Mouse (Mus musculus) left cerebral cortex, adult 2 months (tissue): ENCODE results near the gene Gm45062. TPM values are rescaled to one million over a fixed set of nuclear protein-coding genes. Genes with fewer than 3 reads are reported as not detected.

Experiments
- DNase-seq, 2 experiments: peaks; one replicate each; pipeline ENCODE4 v3.0.0; 2021 to 2022; ENCODE audit warnings: low spot score in 2 of 2, mixed read lengths in 1 of 2; ENCODE audit errors: extremely low spot score in 1 of 2
- H3K27ac ChIP-seq: fragments of 200-600 bp; 2 replicates; pipeline ENCODE4 v1.8.1; 2022
- H3K4me3 ChIP-seq: fragments of 200-600 bp; 2 replicates; pipeline ENCODE4 v1.8.1; 2022
- CTCF ChIP-seq: fragments of 200-600 bp; IDR thresholded peaks from 2 replicates; pipeline ENCODE4 v1.8.1; 2022; ENCODE audit warnings: antibody characterized with exemption, mild to moderate bottlenecking, moderate library complexity
- intact Hi-C: fragments of 180-260 bp; cut with DNase I; formaldehyde crosslinking; loops from one replicate; pipeline ENCODE4 v1.15.1; 2025
- total RNA-seq, 2 experiments: library from RNA; stranded (reverse); gene quantifications; 2 replicates each; pipeline ENCODE4 v1.2.3; 2021

The Gm45062 gene
- total RNA-seq, 2 experiments from 2014 or later = 5.2 to 8.1 TPM

GRCm38 (mm10) chr6:8489938-8490585 lies 230.8 kb downstream of the Gm45062 start:
- no peak overlapping the region for H3K27ac ChIP-seq
- no peak for TF ChIP-seq CTCF
- intact Hi-C loops = no loop called here
- H3K4me3 ChIP-seq = no peak overlapping the region
- no peak for DNase-seq

- DNase-seq = no peak
Observed at GRCm38 (mm10) chr6:8492248-8492647, 233.0 kb downstream of the Gm45062 start.

GRCm38 (mm10) chr6:8495109-8495826 lies 236.0 kb downstream of the Gm45062 start:
- intact Hi-C loops = no loop called here

More at GRCm38 (mm10) chr6:8492248-8492647, 233.0 kb downstream of the Gm45062 start:
- Histone ChIP-seq H3K4me3 (no peak overlapping the region), H3K27ac (no peak overlapping the region)
- TF ChIP-seq CTCF = no peak
- intact Hi-C loops = no loop called here

GRCm38 (mm10) chr6:8495827-8496222 lies 236.6 kb downstream of the Gm45062 start:
- H3K4me3 ChIP-seq = no peak overlapping the region
- no peak for DNase-seq
- TF ChIP-seq CTCF = no peak
- intact Hi-C loops = no loop called here
- no peak overlapping the region for H3K27ac ChIP-seq

More at GRCm38 (mm10) chr6:8495109-8495826, 236.0 kb downstream of the Gm45062 start:
- no peak overlapping the region for H3K27ac ChIP-seq
- H3K4me3 ChIP-seq = no peak overlapping the region
- DNase-seq = no peak
- no peak for TF ChIP-seq CTCF

- no peak overlapping the region for H3K27ac ChIP-seq
- TF ChIP-seq CTCF = no peak
- H3K4me3 ChIP-seq = no peak overlapping the region
- intact Hi-C loops = no loop called here
- no peak for DNase-seq
Observed at GRCm38 (mm10) chr6:8497234-8497867, 238.1 kb downstream of the Gm45062 start.

GRCm38 (mm10) chr6:8497868-8498257 lies 238.6 kb downstream of the Gm45062 start:
- DNase-seq = no peak
- Histone ChIP-seq H3K27ac (no peak overlapping the region), H3K4me3 (no peak overlapping the region)
- TF ChIP-seq CTCF = no peak
- intact Hi-C loops = no loop called here

- no peak for TF ChIP-seq CTCF
- no peak overlapping the region for H3K27ac ChIP-seq
- no peak overlapping the region for H3K4me3 ChIP-seq
- intact Hi-C loops = no loop called here
- no peak for DNase-seq
Observed at GRCm38 (mm10) chr6:8498961-8499360, 239.7 kb downstream of the Gm45062 start.

- TF ChIP-seq CTCF = no peak
- intact Hi-C loops = no loop called here
- DNase-seq = no peak
- Histone ChIP-seq H3K27ac (no peak overlapping the region), H3K4me3 (no peak overlapping the region)
Observed at GRCm38 (mm10) chr6:8503953-8504352, 244.7 kb downstream of the Gm45062 start.

GRCm38 (mm10) chr6:8504521-8505228 lies 245.4 kb downstream of the Gm45062 start:
- no peak for TF ChIP-seq CTCF
- no peak overlapping the region for H3K27ac ChIP-seq
- intact Hi-C loops = loop anchor here (5.0 kb wide), 3 partner anchors 92 to 812 kb away; partner anchors contain the start of genes Asns, Gm45062, Rpa3 and Umad1
- no peak overlapping the region for H3K4me3 ChIP-seq
- DNase-seq = no peak

- no peak for TF ChIP-seq CTCF
- intact Hi-C loops = loop anchor here (5.0 kb wide), 3 partner anchors 94 to 814 kb away; partner anchors contain the start of genes Asns, Gm45062, Rpa3 and Umad1
- H3K27ac ChIP-seq = no peak overlapping the region
- H3K4me3 ChIP-seq = no peak overlapping the region
- no peak for DNase-seq
Observed at GRCm38 (mm10) chr6:8506631-8507030, 247.4 kb downstream of the Gm45062 start.

GRCm38 (mm10) chr6:8508883-8509536 lies 249.8 kb downstream of the Gm45062 start:
- Histone ChIP-seq H3K27ac (peak overlapping the region; percentile 97), H3K4me3 (peak overlapping the region; percentile 86)
- TF ChIP-seq CTCF = no peak; the same call in 1 of the 2 replicates
- DNase-seq = peak; percentile 98 to 99
- intact Hi-C loops = loop anchor here (5.0 kb wide), 3 partner anchors 97 to 817 kb away; partner anchors contain the start of genes Asns, Gm45062, Rpa3 and Umad1
